Mouse (Mus musculus): Measurements from ENCODE around the gene Cited2. TPM values are rescaled to one million over a fixed set of nuclear protein-coding genes. Genes with fewer than 3 reads are reported as not detected.

Gene Cited2
- polyA plus RNA-seq (2015; fragmentation: Nextera tagmentation; extraction: Ambion mirVana) = 44.6 and 48.3 TPM in 2 replicates

DNA sequence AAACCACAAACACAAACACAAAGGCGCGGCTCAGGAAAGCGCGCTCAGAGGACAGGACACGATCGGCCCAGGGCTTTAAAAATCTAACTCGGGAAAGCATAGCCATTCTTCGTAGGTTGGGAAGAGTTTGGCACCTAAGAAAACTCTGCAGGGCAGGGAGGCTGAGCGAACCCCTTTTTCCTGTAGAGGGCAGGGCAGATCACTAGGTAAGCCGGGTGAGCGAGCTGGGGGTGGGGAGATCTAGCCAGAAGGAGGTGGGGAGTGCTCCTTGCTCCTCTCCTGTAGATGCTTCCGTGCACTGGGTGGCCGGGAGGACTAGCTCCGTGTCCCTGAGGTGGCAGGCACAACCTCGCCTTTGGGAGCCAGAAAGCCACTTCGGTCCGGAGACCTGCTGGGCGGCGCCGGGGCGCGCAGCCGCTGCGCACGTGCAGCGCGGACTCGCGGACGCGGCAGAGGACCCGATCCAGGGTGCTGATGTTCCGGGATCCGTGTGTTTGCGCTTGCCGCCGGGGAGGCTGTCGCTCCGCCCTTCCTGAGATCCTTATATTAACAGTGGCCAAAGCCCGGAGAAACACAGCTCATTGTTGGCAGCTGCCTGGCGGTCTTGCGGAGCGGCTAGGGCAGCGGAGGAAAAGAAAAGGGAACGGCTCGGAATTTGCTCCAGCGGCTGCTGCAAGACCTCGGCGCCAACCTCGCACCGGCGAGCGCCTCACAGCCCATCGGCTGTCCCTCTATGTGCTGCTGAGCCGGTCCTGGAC, at the start of gene Cited2:
Cited2 (plus strand) TSS at position 566 of the 758 bp plus-strand sequence.
- H3K4me3 ChIP-seq (replicated peaks) = peak within 1 kb of the TSS; percentile 90
- under 1% methylated on average over 55 of the region's 55 CpGs for WGBS
- no peaks in the 10 kb centered on the region for H3K9me3 ChIP-seq (replicated peaks)
- peak within 1 kb of the TSS; percentile 91 for H3K9ac ChIP-seq
- peak within 1 kb of the TSS; percentile 100 for H3K27ac ChIP-seq (replicated peaks)
- ATAC-seq (ENCODE audit: insufficient number of reproducible peaks, low FRiP score, low TSS enrichment, low read depth) = peak; percentile 85
- peak within 1 kb of the TSS; percentile 84 for H3K4me2 ChIP-seq (replicated peaks)
- peaks cover 17% of the 10 kb centered on the region for H3K4me1 ChIP-seq
- no peaks in the 10 kb centered on the region for H3K27me3 ChIP-seq
- H3K36me3 ChIP-seq = no peaks in the 10 kb centered on the region

DNA sequence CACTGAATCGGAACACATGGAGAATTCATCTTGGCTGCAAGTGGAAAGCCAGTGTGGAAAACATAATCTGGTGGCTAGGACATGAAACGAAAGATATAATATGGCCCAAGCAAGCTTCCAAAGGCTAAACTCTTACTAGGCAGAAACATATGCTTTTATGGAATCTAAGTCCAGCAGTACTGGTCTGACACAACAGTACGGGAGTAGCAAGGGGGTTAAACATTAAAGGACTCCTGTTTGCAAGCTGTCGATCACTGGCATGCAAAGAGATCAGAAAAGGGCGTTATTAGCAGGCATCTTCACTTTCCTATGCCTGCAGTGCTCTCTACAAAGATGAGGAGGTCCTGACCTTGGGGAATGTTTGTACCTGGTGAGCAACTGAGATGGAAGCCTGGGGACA, 48.6 kb upstream of the Cited2 start:
- Histone ChIP-seq H3K9me3 (replicated peaks) (no peaks in the 10 kb centered on the region), H3K4me1 (no peaks in the 10 kb centered on the region), H3K9ac (no peak overlapping the region), H3K27me3 (no peaks in the 10 kb centered on the region), H3K4me3 (replicated peaks) (no peak overlapping the region), H3K4me2 (replicated peaks) (no peak overlapping the region), H3K27ac (replicated peaks) (no peak overlapping the region), H3K36me3 (no peaks in the 10 kb centered on the region)
- WGBS = 68% methylated on average over 5 of the region's 5 CpGs
- no peak for ATAC-seq (ENCODE audit: insufficient number of reproducible peaks, low FRiP score, low TSS enrichment, low read depth)

GRCm38 (mm10) chr10:17674869-17675268, 48.1 kb upstream of the Cited2 start:
- no peaks in the 10 kb centered on the region for H3K36me3 ChIP-seq
- ATAC-seq (ENCODE audit: insufficient number of reproducible peaks, low FRiP score, low TSS enrichment, low read depth) = no peak

DNA sequence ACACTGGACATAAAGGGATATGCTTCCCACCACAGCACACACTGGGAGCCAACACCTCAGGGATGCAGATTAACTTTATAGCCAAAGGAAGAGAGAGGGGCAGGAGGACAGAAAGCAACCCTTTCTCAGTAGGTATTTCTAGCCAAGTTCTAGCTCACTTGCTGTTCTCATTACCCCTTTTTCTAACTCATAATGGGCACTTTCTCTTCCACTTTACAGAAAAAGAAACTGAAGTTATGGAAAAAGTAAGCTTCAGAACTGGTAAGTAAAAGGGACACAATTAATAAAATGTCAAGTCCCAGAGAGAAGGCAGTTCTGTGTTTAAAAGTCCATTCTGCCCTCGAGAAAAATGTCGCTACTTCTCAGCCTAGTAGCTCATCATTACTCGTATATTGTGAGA, 46.6 kb upstream of the Cited2 start:
- Histone ChIP-seq H3K9ac (no peak overlapping the region), H3K27ac (replicated peaks) (no peak overlapping the region), H3K9me3 (replicated peaks) (no peaks in the 10 kb centered on the region), H3K4me2 (replicated peaks) (no peak overlapping the region), H3K4me3 (replicated peaks) (no peak overlapping the region), H3K4me1 (no peaks in the 10 kb centered on the region), H3K27me3 (no peaks in the 10 kb centered on the region), H3K36me3 (no peaks in the 10 kb centered on the region)
- ATAC-seq (ENCODE audit: insufficient number of reproducible peaks, low FRiP score, low TSS enrichment, low read depth) = no peak
- 84% methylated on average over 3 of the region's 3 CpGs for WGBS

More at GRCm38 (mm10) chr10:17674869-17675268, 48.1 kb upstream of the Cited2 start:
- Histone ChIP-seq H3K27ac (replicated peaks) (no peak overlapping the region), H3K27me3 (no peaks in the 10 kb centered on the region), H3K9me3 (replicated peaks) (no peaks in the 10 kb centered on the region), H3K4me3 (replicated peaks) (no peak overlapping the region), H3K9ac (no peak overlapping the region), H3K4me1 (no peaks in the 10 kb centered on the region), H3K4me2 (replicated peaks) (no peak overlapping the region)
- WGBS = 90% methylated on average over 2 of the region's 2 CpGs

DNA sequence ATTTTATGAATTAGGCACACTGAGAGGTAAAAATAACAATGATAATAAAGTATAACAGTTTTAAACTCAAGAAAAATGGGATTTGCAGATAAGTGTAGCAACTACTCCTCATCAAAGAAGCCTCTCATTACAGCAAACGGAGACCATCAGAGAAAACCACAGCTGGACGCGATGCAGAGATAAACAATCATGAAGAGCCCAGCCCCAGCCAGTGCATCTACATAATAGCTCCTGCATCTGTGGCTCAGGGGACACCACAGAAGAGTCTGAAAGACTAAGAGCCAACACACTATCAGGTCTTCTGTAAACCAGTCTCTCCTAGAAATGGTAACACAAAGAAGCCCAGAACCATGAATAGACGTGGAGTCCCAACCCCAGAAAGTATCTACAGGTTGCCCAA, 45.7 kb upstream of the Cited2 start:
- Histone ChIP-seq H3K4me2 (replicated peaks) (no peak overlapping the region), H3K27me3 (no peaks in the 10 kb centered on the region), H3K4me1 (no peaks in the 10 kb centered on the region), H3K9me3 (replicated peaks) (no peaks in the 10 kb centered on the region), H3K27ac (replicated peaks) (no peak overlapping the region), H3K4me3 (replicated peaks) (no peak overlapping the region), H3K36me3 (no peaks in the 10 kb centered on the region), H3K9ac (no peak overlapping the region)
- 73% methylated on average over 4 of the region's 4 CpGs for WGBS
- ATAC-seq (ENCODE audit: insufficient number of reproducible peaks, low FRiP score, low TSS enrichment, low read depth) = no peak

- no peak overlapping the region for H3K9ac ChIP-seq
- WGBS = 78% methylated on average over 8 of the region's 8 CpGs
- no peak overlapping the region for H3K4me2 ChIP-seq (replicated peaks)
- no peaks in the 10 kb centered on the region for H3K36me3 ChIP-seq
- no peaks in the 10 kb centered on the region for H3K27me3 ChIP-seq
- no peak overlapping the region for H3K4me3 ChIP-seq (replicated peaks)
- no peak for ATAC-seq (ENCODE audit: insufficient number of reproducible peaks, low FRiP score, low TSS enrichment, low read depth)
- H3K4me1 ChIP-seq = no peaks in the 10 kb centered on the region
- no peak overlapping the region for H3K27ac ChIP-seq (replicated peaks)
- no peaks in the 10 kb centered on the region for H3K9me3 ChIP-seq (replicated peaks)
Observed at GRCm38 (mm10) chr10:17680432-17681382, 42.3 kb upstream of the Cited2 start.

DNA sequence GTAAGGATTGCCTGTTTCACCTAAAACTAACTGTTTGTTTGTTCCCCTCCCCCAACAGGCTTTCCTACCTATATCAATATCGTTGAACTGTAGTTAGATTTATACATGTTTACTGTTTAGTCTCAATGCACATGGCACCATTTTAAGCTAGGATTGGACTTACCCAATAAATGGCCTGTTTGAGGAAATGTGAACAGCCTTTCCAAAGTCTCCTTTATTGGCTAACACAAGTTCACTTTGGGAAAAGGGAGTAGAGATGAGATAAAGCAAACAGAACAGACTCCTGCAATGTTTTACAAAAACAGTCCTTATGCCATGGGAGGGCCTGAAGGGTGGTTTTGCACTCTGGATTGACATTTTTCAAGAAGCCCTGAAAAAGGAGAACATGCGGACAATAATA, 41.6 kb upstream of the Cited2 start:
- Histone ChIP-seq H3K27ac (replicated peaks) (no peak overlapping the region), H3K27me3 (no peaks in the 10 kb centered on the region), H3K4me1 (no peaks in the 10 kb centered on the region), H3K9me3 (replicated peaks) (no peaks in the 10 kb centered on the region), H3K4me3 (replicated peaks) (no peak overlapping the region), H3K4me2 (replicated peaks) (no peak overlapping the region), H3K36me3 (no peaks in the 10 kb centered on the region), H3K9ac (no peak overlapping the region)
- WGBS = 92% methylated on average over 2 of the region's 2 CpGs
- no peak for ATAC-seq (ENCODE audit: insufficient number of reproducible peaks, low FRiP score, low TSS enrichment, low read depth)

- Histone ChIP-seq H3K27ac (replicated peaks) (no peak overlapping the region), H3K36me3 (no peaks in the 10 kb centered on the region), H3K9me3 (replicated peaks) (no peaks in the 10 kb centered on the region), H3K9ac (no peak overlapping the region), H3K4me2 (replicated peaks) (no peak overlapping the region), H3K4me1 (no peaks in the 10 kb centered on the region), H3K27me3 (no peaks in the 10 kb centered on the region), H3K4me3 (replicated peaks) (no peak overlapping the region)
- no peak for ATAC-seq (ENCODE audit: insufficient number of reproducible peaks, low FRiP score, low TSS enrichment, low read depth)
- WGBS = 56% methylated on average over 6 of the region's 6 CpGs
Observed at GRCm38 (mm10) chr10:17683852-17684428, 39.1 kb upstream of the Cited2 start.

- no peak overlapping the region for H3K27ac ChIP-seq (replicated peaks)
Observed at GRCm38 (mm10) chr10:17689806-17690205, 33.2 kb upstream of the Cited2 start.

DNA sequence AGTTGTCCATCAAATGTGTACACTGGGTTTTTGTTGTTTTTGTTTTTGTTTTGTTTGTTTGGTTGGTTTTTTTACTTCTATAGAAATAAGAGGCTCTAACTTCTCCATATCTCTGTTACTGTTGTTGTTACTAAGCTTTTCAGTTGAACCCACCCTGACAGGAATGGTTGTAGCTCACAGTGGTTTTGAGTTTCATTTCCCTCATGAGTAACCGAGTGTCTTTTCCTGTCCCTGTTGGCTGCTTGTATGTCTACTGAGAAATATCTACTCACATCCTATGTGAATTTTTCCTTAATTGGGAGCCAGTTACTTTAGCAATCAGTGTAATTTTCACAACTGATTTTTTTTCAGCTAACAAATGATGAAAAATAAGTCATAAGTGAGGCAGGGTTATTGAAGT, 31.3 kb upstream of the Cited2 start:
- H3K27ac ChIP-seq (replicated peaks) = no peak overlapping the region
- WGBS = 64% methylated on average over 1 of the region's 1 CpGs

More at GRCm38 (mm10) chr10:17689806-17690205, 33.2 kb upstream of the Cited2 start:
- H3K4me2 ChIP-seq (replicated peaks) = no peak overlapping the region
- WGBS = 48% methylated on average over 4 of the region's 4 CpGs
- no peaks in the 10 kb centered on the region for H3K9me3 ChIP-seq (replicated peaks)
- H3K36me3 ChIP-seq = no peaks in the 10 kb centered on the region
- H3K4me3 ChIP-seq (replicated peaks) = no peak overlapping the region
- H3K9ac ChIP-seq = no peak overlapping the region
- H3K4me1 ChIP-seq = no peaks in the 10 kb centered on the region
- no peak for ATAC-seq (ENCODE audit: insufficient number of reproducible peaks, low FRiP score, low TSS enrichment, low read depth)
- H3K27me3 ChIP-seq = no peaks in the 10 kb centered on the region

DNA sequence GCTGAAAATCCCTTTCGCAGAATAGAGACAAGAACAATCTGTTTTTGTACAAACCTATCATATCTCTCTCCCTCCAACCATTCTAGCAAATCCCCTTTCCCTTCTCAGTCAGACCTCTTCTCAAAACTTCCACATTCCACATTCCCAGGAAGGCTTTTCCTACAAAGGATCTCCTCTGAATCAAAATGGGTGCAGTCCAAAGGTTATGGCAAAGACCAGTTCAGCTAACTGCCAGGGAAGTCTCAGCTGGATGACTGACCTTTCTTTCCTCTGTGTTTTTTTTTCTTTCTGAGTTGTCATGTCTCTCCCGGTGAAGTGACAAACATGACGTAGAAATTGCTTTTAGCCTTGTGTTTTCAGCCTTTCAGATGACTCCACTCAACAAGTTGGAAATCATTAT, 27.2 kb upstream of the Cited2 start:
- no peak overlapping the region for H3K9ac ChIP-seq
- H3K9me3 ChIP-seq (replicated peaks) = no peaks in the 10 kb centered on the region
- no peaks in the 10 kb centered on the region for H3K4me1 ChIP-seq
- ATAC-seq (ENCODE audit: insufficient number of reproducible peaks, low FRiP score, low TSS enrichment, low read depth) = no peak
- H3K27me3 ChIP-seq = no peaks in the 10 kb centered on the region
- no peak overlapping the region for H3K4me2 ChIP-seq (replicated peaks)
- no peak overlapping the region for H3K4me3 ChIP-seq (replicated peaks)
- no peak overlapping the region for H3K27ac ChIP-seq (replicated peaks)
- H3K36me3 ChIP-seq = no peaks in the 10 kb centered on the region
- 70% methylated on average over 3 of the region's 3 CpGs for WGBS

More for the DNA sequence above, 31.3 kb upstream of the Cited2 start:
- Histone ChIP-seq H3K4me1 (no peaks in the 10 kb centered on the region), H3K9ac (no peak overlapping the region), H3K4me2 (replicated peaks) (no peak overlapping the region), H3K9me3 (replicated peaks) (no peaks in the 10 kb centered on the region), H3K36me3 (no peaks in the 10 kb centered on the region), H3K27me3 (no peaks in the 10 kb centered on the region), H3K4me3 (replicated peaks) (no peak overlapping the region)
- no peak for ATAC-seq (ENCODE audit: insufficient number of reproducible peaks, low FRiP score, low TSS enrichment, low read depth)

All from embryonic facial prominence, embryonic 15.5 days (tissue).